Comparison of ENCODE assay signal across 25 mouse cellular contexts in the genomic region with DNA sequence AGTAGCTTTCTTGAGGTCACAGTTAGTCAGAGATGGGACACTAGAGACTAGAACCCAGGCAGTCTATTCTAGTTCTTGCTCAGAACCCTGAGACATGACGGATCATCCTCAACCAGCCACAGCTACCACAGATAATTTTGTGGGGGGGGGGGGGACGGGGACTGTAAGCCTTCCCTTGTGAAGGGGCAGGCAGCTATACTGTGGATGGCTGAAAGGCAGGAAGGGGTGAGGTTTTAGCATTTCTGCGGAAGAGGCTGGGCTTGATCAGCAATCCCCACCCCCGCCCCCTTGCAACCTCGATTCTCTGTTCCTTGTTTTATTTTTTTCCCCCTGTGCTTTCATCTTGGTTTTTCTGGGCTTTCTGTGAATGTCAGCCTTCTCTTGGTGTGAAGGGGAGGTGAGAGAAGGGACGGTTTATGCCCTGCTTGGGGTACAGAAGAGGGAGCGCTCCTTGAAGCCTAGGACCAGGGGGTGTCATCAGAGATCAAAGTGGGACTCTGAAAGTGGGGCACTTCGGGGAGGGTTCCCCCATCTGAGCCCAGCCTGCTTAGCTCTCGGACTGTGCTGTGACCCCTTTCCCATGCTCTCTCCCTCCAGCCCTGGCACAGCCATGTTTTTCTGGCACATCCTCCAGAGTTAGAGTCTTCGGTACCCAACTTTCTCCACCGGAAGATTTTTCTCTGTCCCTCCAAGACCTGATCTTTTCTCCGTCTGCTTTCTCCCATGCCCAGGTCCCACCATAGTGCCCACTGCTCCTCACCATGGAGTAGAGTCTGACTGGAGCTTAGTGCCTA. TPM values are rescaled to one million over a fixed set of nuclear protein-coding genes. Genes with fewer than 3 reads are reported as not detected.
A peak's percentile ranks its signal among the peaks of the same experiment; 100 is the strongest.
DNase-seq lines count a peak whose midpoint lies in the region; ATAC-seq and TF ChIP-seq lines count a peak whose summit lies in the region.
"Had no signal": no experiment of that assay in that cellular context is flagged by ENCODE, and none has a peak within 500 bp of the region (broad histone marks: within the 10 kb centered on the region; RNA-seq: fewer than 3 reads in every experiment).

No protein-coding gene starts in this region.

- ATAC-seq in midbrain, postnatal 0 days (ENCODE audit: low FRiP score), result no peak
- ATAC-seq in midbrain, embryonic 13.5 days, result no peak
- ATAC-seq in megakaryocyte, adult 5-6 weeks (ENCODE audit: poor library complexity, severe bottlenecking), result peak; percentile 32
- ATAC-seq: inflammation-experienced regulatory T-cells, adult 6 months; liver, embryonic 12.5 days; midbrain, embryonic 15.5 days had no signal

- 0 out of 2 replicates have a peak overlapping the region, but pooled peaks have one; percentile 24 for H3K9ac ChIP-seq in midbrain, postnatal 0 days (replicated peaks; ENCODE audit: low read length, poor library complexity, severe bottlenecking)
- no peak overlapping the region for H3K9ac ChIP-seq in midbrain, embryonic 13.5 days (replicated peaks)
- H3K9ac ChIP-seq: embryonic facial prominence, embryonic 15.5 days; heart, embryonic 15.5 days; hindbrain, embryonic 13.5 days; limb, embryonic 13.5 days; liver, embryonic 12.5 days; midbrain, embryonic 15.5 days had no signal

- no peak overlapping the region for H3K27ac ChIP-seq in midbrain, postnatal 0 days (ENCODE audit: low read depth, low read length)
- H3K27ac ChIP-seq in midbrain, embryonic 13.5 days, result no peak overlapping the region
- H3K27ac ChIP-seq: embryonic facial prominence, embryonic 15.5 days; gastrocnemius, adult 2 months; heart, embryonic 15.5 days; hindbrain, embryonic 13.5 days; limb, embryonic 13.5 days; liver, embryonic 12.5 days; midbrain, embryonic 15.5 days had no signal

- no peaks in the 10 kb centered on the region for H3K9me3 ChIP-seq in midbrain, postnatal 0 days (ENCODE audit: low read length)
- no peaks in the 10 kb centered on the region for H3K9me3 ChIP-seq in midbrain, embryonic 13.5 days
- H3K9me3 ChIP-seq: embryonic facial prominence, embryonic 15.5 days; heart, embryonic 15.5 days; hindbrain, embryonic 13.5 days; limb, embryonic 13.5 days; liver, embryonic 12.5 days; midbrain, embryonic 15.5 days had no signal

- 52% methylated on average over 12 of the region's 12 CpGs for WGBS in midbrain, postnatal 0 days
- 53% methylated on average over 12 of the region's 12 CpGs for WGBS in midbrain, embryonic 13.5 days

- DNase-seq in midbrain, postnatal 0 days (ENCODE audit: low spot score), result no peak
- peak; percentile 68 for DNase-seq in CD4-positive helper T cell, adult 2 months (ENCODE audit: low read depth, low spot score)
- peak; percentile 53 for DNase-seq in cerebellum, adult 8-10 months
- DNase-seq in left cerebral cortex, postnatal 4 days, result no peak
- no peak for DNase-seq in layer of hippocampus, adult 9-10 months (ENCODE audit: low spot score)
- DNase-seq in retina, embryonic 14.5 days (ENCODE audit: low spot score), result no peak

- H3K36me3 ChIP-seq in midbrain, postnatal 0 days (ENCODE audit: insufficient read depth, low read length), result no peaks in the 10 kb centered on the region
- no peaks in the 10 kb centered on the region for H3K36me3 ChIP-seq in midbrain, embryonic 13.5 days
- H3K36me3 ChIP-seq: embryonic facial prominence, embryonic 15.5 days; G1E; heart, embryonic 15.5 days; hindbrain, embryonic 13.5 days; limb, embryonic 13.5 days; liver, embryonic 12.5 days; midbrain, embryonic 15.5 days had no signal

- H3K4me1 ChIP-seq in midbrain, postnatal 0 days (ENCODE audit: insufficient read depth, low read length), result peaks cover 4% of the 10 kb centered on the region
- H3K4me1 ChIP-seq in midbrain, embryonic 13.5 days (replicated peaks), result peaks cover 32% of the 10 kb centered on the region

- peaks cover 7% of the 10 kb centered on the region for H3K27me3 ChIP-seq in midbrain, postnatal 0 days (ENCODE audit: insufficient read depth, low read length)
- peaks cover 51% of the 10 kb centered on the region for H3K27me3 ChIP-seq in midbrain, embryonic 13.5 days

- no peak for TF ChIP-seq CTCF in midbrain, postnatal 0 days (IDR thresholded peaks at IDR 0.05)

- intact Hi-C loops in left cerebral cortex, postnatal 4 days (cut with DNase I), result loop anchor here (2.0 to 10.0 kb wide), 2 partner anchors 141 to 213 kb away; no protein-coding TSS in a partner anchor

- H3K4me2 ChIP-seq in midbrain, postnatal 0 days (ENCODE audit: low read depth, low read length, poor library complexity, severe bottlenecking), result no peak overlapping the region
- H3K4me2 ChIP-seq in midbrain, embryonic 13.5 days (replicated peaks), result no peak overlapping the region
- H3K4me2 ChIP-seq: embryonic facial prominence, embryonic 15.5 days; heart, embryonic 15.5 days; hindbrain, embryonic 13.5 days; limb, embryonic 13.5 days; liver, embryonic 12.5 days; midbrain, embryonic 15.5 days had no signal

- no peak overlapping the region for H3K4me3 ChIP-seq in midbrain, postnatal 0 days (ENCODE audit: low read depth, low read length)
- no peak overlapping the region for H3K4me3 ChIP-seq in midbrain, embryonic 13.5 days (replicated peaks)
- H3K4me3 ChIP-seq: embryonic facial prominence, embryonic 15.5 days; gastrocnemius, adult 2 months; heart, embryonic 15.5 days; hindbrain, embryonic 13.5 days; limb, embryonic 13.5 days; liver, embryonic 12.5 days; midbrain, embryonic 15.5 days; myocyte had no signal

RNA-seq across cellular contexts. Expression of gene Kcnc1, which starts 2.4 kb away (rescaled TPM):
- total RNA-seq in midbrain, postnatal 0 days (2014; rRNA removed), result 43.8 and 44.9 TPM in 2 replicates
- polyA plus RNA-seq in midbrain, postnatal 0 days (2015; fragmentation: Nextera tagmentation; extraction: Ambion mirVana), result 24.0 and 26.5 TPM in 2 replicates
- polyA plus RNA-seq in midbrain, embryonic 13.5 days (2015; fragmentation: Nextera tagmentation; extraction: Ambion mirVana), result 8.0 and 8.5 TPM in 2 replicates
- 0.04 TPM in 1 of 2 replicates, not detected in the other for total RNA-seq in megakaryocyte, adult 5-6 weeks (2015)
- total RNA-seq in megakaryocyte, adult 5-6 weeks (2017), result 0.04 TPM in 2 replicates
- 10 to 100 TPM; 40.2 to 43.2 TPM for total RNA-seq in left cerebral cortex, postnatal 4 days (2021)
- polyA plus RNA-seq: G1E; heart, embryonic 15.5 days had no signal

RNA-seq across cellular contexts. Expression of gene Myod1, which starts 17.6 kb away (rescaled TPM):
- total RNA-seq in midbrain, postnatal 0 days (2014; rRNA removed), result 2.8 TPM in 1 of 2 replicates, not detected in the other
- 0.11 and 0.52 TPM in 2 replicates for polyA plus RNA-seq in midbrain, postnatal 0 days (2015; fragmentation: Nextera tagmentation; extraction: Ambion mirVana)
- polyA plus RNA-seq in midbrain, embryonic 13.5 days (2015; fragmentation: Nextera tagmentation; extraction: Ambion mirVana), result not detected in 2 replicates
- not detected in 2 replicates for total RNA-seq in megakaryocyte, adult 5-6 weeks (2015)
- not detected in 2 replicates for total RNA-seq in megakaryocyte, adult 5-6 weeks (2017)
- total RNA-seq in left cerebral cortex, postnatal 4 days (2021), result not detected
- total RNA-seq: adrenal gland, adult 2 months; heart, postnatal 36 days; layer of hippocampus, postnatal 25 days; left cerebral cortex, postnatal 10 days; megakaryocyte-erythroid progenitor cell, adult 5-6 weeks had no signal
- polyA plus RNA-seq: adrenal gland, adult 2 months; forebrain, embryonic 14.5 days; G1E; inflammation-experienced regulatory T-cells, adult 6 months; Patski had no signal

Comparison
In these comparisons a context has a peak if more than half of its experiments do, and no peak if none do; other contexts are left out.
1. DNase-seq: peak in CD4-positive helper T cell, adult 2 months (single experiment) and cerebellum, adult 8-10 months (single experiment); none in midbrain, postnatal 0 days (single experiment), left cerebral cortex, postnatal 4 days (single experiment), layer of hippocampus, adult 9-10 months (single experiment) and retina, embryonic 14.5 days (single experiment).
2. RNA of gene Kcnc1, which starts 2.4 kb away (total RNA-seq): 43.8 to 44.9 TPM in midbrain, postnatal 0 days and 40.2 to 43.2 TPM in left cerebral cortex, postnatal 4 days; 0.04 TPM in megakaryocyte, adult 5-6 weeks; every median in the first group is over 10 times any median in the second.